Mouse (Mus musculus) splenic B cell, adult 2 months (primary cell): ENCODE results near the gene Yars2.

ENCODE experiments used
- DNase-seq: peaks from one replicate; pipeline ENCODE4 v3.0.0-alpha.2; 2011; ENCODE audit warnings: low read depth, low spot score
- H3K27me3 ChIP-seq: 2 replicates; pipeline ENCODE4 v1.6.1; 2012; ENCODE audit warnings: mild to moderate bottlenecking, low read length, moderate library complexity, mixed read lengths; ENCODE audit not compliant: control insufficient read depth, poor library complexity, insufficient read depth, severe bottlenecking
- H3K36me3 ChIP-seq: 2 replicates; pipeline ENCODE4 v1.6.1; 2012; ENCODE audit warnings: mild to moderate bottlenecking, low read length, moderate library complexity, mixed read lengths; ENCODE audit not compliant: control insufficient read depth, poor library complexity, insufficient read depth, severe bottlenecking

Gene Yars2

GRCm38 (mm10) chr16:16302369-16303137 is at the start of gene Yars2:
TSS of gene Yars2 (plus strand) at chr16:16302965.
- peak; percentile 92 for DNase-seq
- H3K27me3 ChIP-seq: no peaks in the 10 kb centered on the region
- H3K36me3 ChIP-seq: no peaks in the 10 kb centered on the region

- Histone ChIP-seq H3K27me3 (no peaks in the 10 kb centered on the region), H3K36me3 (no peaks in the 10 kb centered on the region)
- no peak for DNase-seq
These were observed 49.3 kb upstream of the Yars2 start for GRCm38 (mm10) chr16:16253326-16254074.

DNA sequence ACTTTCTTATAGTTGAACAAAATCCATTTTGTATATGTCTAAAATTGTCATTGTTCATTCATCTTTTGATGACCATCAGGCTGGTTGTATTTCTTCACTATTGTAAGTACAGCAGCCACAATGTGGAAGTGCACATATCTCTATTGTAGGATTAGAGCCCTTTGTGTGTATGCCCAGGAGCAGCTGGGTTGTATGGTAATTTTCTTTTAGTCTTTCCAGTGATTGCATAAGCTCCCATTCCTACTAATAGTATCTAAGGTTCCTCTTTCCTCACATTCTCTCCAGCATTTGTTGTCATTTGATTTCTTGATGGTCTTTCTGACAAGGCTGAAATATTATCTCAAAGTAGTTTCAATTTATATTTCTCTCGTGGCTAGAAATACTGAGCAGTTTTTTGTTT is 47.5 kb upstream of the Yars2 start:
- no peak for DNase-seq
- Histone ChIP-seq H3K27me3 (no peaks in the 10 kb centered on the region), H3K36me3 (no peaks in the 10 kb centered on the region)

GRCm38 (mm10) chr16:16255874-16256273 is 46.9 kb upstream of the Yars2 start:
- Histone ChIP-seq H3K36me3 (no peaks in the 10 kb centered on the region), H3K27me3 (no peaks in the 10 kb centered on the region)
- DNase-seq: no peak

DNA sequence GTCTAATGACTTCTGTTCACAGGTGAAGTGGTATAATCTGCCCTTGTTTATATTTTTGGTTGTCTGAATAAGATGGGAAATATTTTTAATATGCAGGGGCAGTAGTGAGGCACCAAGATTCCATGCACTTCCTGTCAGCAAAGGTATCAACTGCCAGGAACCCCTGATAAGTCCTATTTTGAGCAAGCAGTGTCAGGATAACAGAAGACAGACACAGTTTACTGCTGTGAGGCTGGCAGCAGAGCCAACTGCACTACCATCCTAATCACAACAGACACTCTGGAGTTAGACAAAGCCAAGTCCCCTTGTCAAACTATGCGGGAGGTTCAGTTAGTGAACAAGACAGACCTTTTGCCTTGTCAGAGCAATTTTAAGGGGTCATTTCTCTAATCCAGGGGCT is 46.1 kb upstream of the Yars2 start:
- DNase-seq: no peak
- Histone ChIP-seq H3K27me3 (no peaks in the 10 kb centered on the region), H3K36me3 (no peaks in the 10 kb centered on the region)

GRCm38 (mm10) chr16:16260882-16261281 is 41.9 kb upstream of the Yars2 start:
- DNase-seq: no peak
- H3K27me3 ChIP-seq: no peaks in the 10 kb centered on the region
- H3K36me3 ChIP-seq: no peaks in the 10 kb centered on the region

DNA sequence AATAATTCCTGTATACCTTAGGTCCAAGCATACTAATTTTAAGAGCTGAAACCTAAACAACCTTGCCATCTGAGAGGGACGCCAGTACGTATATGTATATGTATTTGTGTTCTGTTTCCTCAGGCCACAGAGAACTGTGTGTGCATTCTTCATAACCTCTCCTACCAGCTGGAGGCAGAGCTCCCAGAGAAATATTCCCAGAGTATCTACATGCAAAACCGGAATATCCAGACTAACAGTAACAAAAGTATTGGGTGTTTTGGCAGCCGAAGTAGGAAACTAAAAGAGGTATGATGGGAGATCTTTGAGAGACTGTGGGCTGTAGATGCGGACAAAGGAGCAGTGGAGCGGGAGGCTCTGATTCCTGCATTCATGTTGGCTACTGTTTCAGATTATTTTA is 41.3 kb upstream of the Yars2 start:
- no peak for DNase-seq
- no peaks in the 10 kb centered on the region for H3K27me3 ChIP-seq
- H3K36me3 ChIP-seq: no peaks in the 10 kb centered on the region

DNA sequence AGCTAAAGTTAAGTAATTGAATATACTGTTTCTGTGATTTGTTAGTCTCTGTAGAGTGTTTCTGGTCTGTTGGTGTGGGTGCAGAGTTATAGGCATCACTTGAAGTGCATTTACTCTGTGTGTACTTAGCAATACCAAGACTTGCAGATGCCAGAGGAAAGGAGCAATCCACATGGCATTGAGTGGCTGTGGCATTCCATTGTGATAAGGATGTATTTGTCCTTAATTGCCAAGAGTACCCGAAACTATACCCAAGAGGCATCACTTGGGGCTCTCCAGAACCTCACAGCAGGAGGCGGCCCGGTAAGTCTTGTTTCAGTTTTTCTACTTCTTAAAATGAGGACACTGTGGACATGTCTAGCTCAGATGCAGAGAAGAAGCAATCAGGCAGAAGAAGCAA is 40.3 kb upstream of the Yars2 start:
- no peak for DNase-seq
- no peaks in the 10 kb centered on the region for H3K36me3 ChIP-seq
- H3K27me3 ChIP-seq: no peaks in the 10 kb centered on the region

DNA sequence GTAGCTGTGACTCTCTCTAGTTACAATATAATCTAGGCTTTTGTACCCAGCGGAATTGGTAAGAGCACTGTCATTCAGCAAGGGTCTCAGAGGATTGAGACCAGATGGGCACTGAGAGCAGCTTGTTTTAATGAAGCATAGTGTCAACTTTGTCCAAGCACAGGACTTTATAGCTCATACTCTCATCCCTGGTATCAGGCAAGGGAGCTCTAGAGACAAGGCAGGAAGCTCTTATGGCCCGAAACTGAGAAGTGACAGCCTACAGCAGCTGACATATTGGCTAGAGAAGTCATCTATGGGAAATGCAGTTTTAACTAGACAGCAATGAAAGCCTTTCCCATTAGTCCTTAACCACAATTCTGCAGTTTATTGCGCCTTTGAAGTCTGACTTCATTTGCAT is 29.8 kb upstream of the Yars2 start:
- H3K27me3 ChIP-seq: no peaks in the 10 kb centered on the region
- DNase-seq: no peak
- H3K36me3 ChIP-seq: no peaks in the 10 kb centered on the region

DNA sequence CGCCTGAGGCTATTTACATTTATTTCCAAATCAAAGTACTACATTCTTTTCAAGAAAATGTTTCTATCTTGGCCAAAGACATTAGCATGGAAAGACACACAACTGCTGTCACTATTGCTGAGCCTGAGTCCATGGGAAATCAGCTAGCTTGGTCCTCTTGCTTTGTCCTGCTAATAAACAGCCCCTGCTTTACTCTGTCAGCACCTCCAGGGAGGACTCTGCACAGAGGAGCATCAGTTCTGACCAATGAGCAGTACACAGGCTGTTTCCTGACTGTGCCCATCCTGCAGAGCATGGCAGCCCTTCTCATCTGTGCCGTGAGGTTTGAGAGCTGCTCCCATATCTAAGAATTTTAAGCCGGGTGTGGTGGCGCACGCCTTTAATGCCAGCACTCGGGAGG is 29.0 kb upstream of the Yars2 start:
- no peak for DNase-seq
- Histone ChIP-seq H3K36me3 (no peaks in the 10 kb centered on the region), H3K27me3 (no peaks in the 10 kb centered on the region)

GRCm38 (mm10) chr16:16303138-16303827 is 518 bp downstream of the Yars2 start:
- peak; percentile 48 for DNase-seq
- Histone ChIP-seq H3K36me3 (no peaks in the 10 kb centered on the region), H3K27me3 (no peaks in the 10 kb centered on the region)

- no peaks in the 10 kb centered on the region for H3K27me3 ChIP-seq
- peak; percentile 18 for DNase-seq
- H3K36me3 ChIP-seq: no peaks in the 10 kb centered on the region
These were observed 1.1 kb downstream of the Yars2 start for GRCm38 (mm10) chr16:16303888-16304287.

DNA sequence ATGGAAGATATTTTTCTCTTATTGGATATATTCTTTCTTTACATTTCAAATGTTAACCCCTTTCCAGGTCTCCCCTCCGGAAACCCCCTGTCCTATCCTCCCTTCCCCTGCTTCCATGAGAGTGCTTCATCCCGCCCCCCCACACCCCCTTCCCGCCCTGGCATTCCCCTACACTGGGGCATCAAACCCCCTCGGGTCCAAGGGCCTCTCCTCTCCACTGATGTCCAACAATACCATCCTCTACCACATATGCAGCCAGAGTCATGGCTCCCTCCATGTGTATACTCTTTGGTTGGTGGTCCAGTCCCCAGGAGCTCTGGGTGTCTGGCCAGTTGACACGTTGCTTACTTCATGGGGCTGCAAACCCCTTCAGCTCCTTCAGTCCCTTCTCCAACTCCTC is 8.6 kb downstream of the Yars2 start:
- peaks cover 5% of the 10 kb centered on the region; the same call in 1 of the 2 replicates for H3K36me3 ChIP-seq
- no peaks in the 10 kb centered on the region for H3K27me3 ChIP-seq
- DNase-seq: no peak

GRCm38 (mm10) chr16:16325775-16326336 is 23.1 kb downstream of the Yars2 start:
- Histone ChIP-seq H3K27me3 (no peaks in the 10 kb centered on the region), H3K36me3 (peaks cover 7% of the 10 kb centered on the region)
- DNase-seq: no peak

DNA sequence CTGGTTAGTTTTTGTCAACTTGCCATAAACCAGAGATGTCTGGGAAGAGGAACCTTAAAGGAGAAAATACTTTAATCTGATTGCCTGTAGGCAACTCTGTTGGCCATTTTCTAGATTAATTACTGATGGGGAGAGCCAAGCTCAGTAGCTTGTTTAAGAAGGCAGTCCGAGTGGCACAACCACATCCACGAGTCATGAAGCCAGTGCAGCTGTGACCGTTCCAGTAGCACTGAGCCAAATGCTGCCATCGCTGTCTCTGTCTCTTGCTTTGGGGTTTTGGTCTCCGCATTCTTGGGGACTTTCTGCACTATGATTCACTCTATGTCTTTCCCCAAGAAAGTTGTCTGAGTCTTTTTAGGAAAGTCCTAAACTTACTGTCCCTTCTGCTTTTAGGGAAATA is 43.7 kb downstream of the Yars2 start:
- DNase-seq: no peak
- Histone ChIP-seq H3K36me3 (no peaks in the 10 kb centered on the region), H3K27me3 (no peaks in the 10 kb centered on the region; the same call in 1 of the 2 replicates)
